Mouse (Mus musculus): ENCODE data around the gene Fam189b.

DNA sequence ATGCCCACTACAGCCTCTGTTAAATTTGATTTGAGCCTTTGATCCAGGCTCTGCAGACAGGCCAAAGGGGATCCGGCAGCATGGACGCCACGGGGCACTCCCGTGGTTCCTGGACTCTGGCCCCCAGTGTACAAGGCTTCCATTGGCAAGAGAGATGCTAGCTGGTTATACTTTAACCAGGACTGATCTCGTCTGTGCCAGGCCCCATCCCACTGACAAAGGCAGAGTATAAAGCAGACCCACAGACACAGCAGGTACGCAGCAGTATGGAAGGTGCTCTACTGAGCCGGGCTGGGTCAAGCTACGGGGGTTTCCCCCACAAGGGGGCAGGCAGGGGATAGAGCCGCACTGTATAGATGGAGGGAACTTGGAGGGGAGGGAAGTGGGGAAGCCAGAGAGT lies 46.6 kb upstream of the Fam189b start:
- TF ChIP-seq CTCF (IDR thresholded peaks at IDR 0.05), result no peak
- TF ChIP-seq POLR2A (IDR thresholded peaks at IDR 0.05; ENCODE audit: insufficient read depth, low read depth, low read length), result no peak
- no peak for TF ChIP-seq EP300 (IDR thresholded peaks at IDR 0.05; ENCODE audit: insufficient read depth, low read depth, low read length)
